Mouse (Mus musculus): ENCODE measurements around the gene Tnrc18.
"Not testable (repeated sequence)": the region's sequence is repeated elsewhere in the genome, so short reads cannot be mapped to it uniquely, and the experiment has no call there.

Gene Tnrc18

GRCm38 (mm10) chr5:142817524-142818434 lies at the start of gene Tnrc18:
Tnrc18 (minus strand) TSS chr5:142817662.
- peak; percentile 97 for DNase-seq (ENCODE audit: low spot score)

- no peak for DNase-seq (ENCODE audit: low spot score)
Measured at GRCm38 (mm10) chr5:142857763-142858229, 40.3 kb upstream of the Tnrc18 start.

GRCm38 (mm10) chr5:142856408-142856807 lies 38.9 kb upstream of the Tnrc18 start:
- no peak for DNase-seq (ENCODE audit: low spot score)

GRCm38 (mm10) chr5:142854877-142855276 lies 37.4 kb upstream of the Tnrc18 start:
- DNase-seq (ENCODE audit: low spot score): peak; percentile 47

- no peak for DNase-seq (ENCODE audit: low spot score)
Measured at GRCm38 (mm10) chr5:142853585-142853984, 36.1 kb upstream of the Tnrc18 start.

- no peak for DNase-seq (ENCODE audit: low spot score)
Measured at GRCm38 (mm10) chr5:142851681-142852049, 34.2 kb upstream of the Tnrc18 start.

- no peak for DNase-seq (ENCODE audit: low spot score)
Measured at GRCm38 (mm10) chr5:142850916-142851680, 33.6 kb upstream of the Tnrc18 start.

- DNase-seq (ENCODE audit: low spot score): no peak
Measured at GRCm38 (mm10) chr5:142850476-142850875, 33.0 kb upstream of the Tnrc18 start.

GRCm38 (mm10) chr5:142848911-142849310 lies 31.4 kb upstream of the Tnrc18 start:
- DNase-seq (ENCODE audit: low spot score): no peak

GRCm38 (mm10) chr5:142848149-142848548 lies 30.7 kb upstream of the Tnrc18 start:
- no peak for DNase-seq (ENCODE audit: low spot score)

GRCm38 (mm10) chr5:142844467-142844866 lies 27.0 kb upstream of the Tnrc18 start:
- DNase-seq (ENCODE audit: low spot score): no peak

- DNase-seq (ENCODE audit: low spot score): no peak
Measured at GRCm38 (mm10) chr5:142842137-142842642, 24.7 kb upstream of the Tnrc18 start.

- DNase-seq (ENCODE audit: low spot score): peak; percentile 48
Measured at GRCm38 (mm10) chr5:142841372-142842136, 24.1 kb upstream of the Tnrc18 start.

GRCm38 (mm10) chr5:142837427-142837826 lies 20.0 kb upstream of the Tnrc18 start:
- DNase-seq (ENCODE audit: low spot score): not testable (repeated sequence)

GRCm38 (mm10) chr5:142836891-142837290 lies 19.4 kb upstream of the Tnrc18 start:
- no peak for DNase-seq (ENCODE audit: low spot score)

- no peak for DNase-seq (ENCODE audit: low spot score)
Measured at GRCm38 (mm10) chr5:142833646-142834438, 16.4 kb upstream of the Tnrc18 start.

GRCm38 (mm10) chr5:142826131-142826530 lies 8.7 kb upstream of the Tnrc18 start:
- no peak for DNase-seq (ENCODE audit: low spot score)

- DNase-seq (ENCODE audit: low spot score): no peak
Measured at GRCm38 (mm10) chr5:142825665-142826064, 8.2 kb upstream of the Tnrc18 start.

GRCm38 (mm10) chr5:142824091-142824490 lies 6.6 kb upstream of the Tnrc18 start:
- no peak for DNase-seq (ENCODE audit: low spot score)

GRCm38 (mm10) chr5:142823096-142824062 lies 5.9 kb upstream of the Tnrc18 start:
- DNase-seq (ENCODE audit: low spot score): peak; percentile 85

Data from testis, postnatal 14 days (tissue).